Mouse (Mus musculus) adrenal gland, postnatal 25 days (tissue): ENCODE results near the gene Rabgap1l. TPM values are rescaled to one million over a fixed set of nuclear protein-coding genes. Genes with fewer than 3 reads are reported as not detected.

Source experiments
- DNase-seq: peaks from one replicate; pipeline ENCODE4 v3.0.0; 2021; ENCODE audit warnings: mixed read lengths
- total RNA-seq: library from RNA; stranded (reverse); gene quantifications from 2 replicates; pipeline ENCODE4 v1.2.3, GENCODE M21; 2021

Rabgap1l gene
- total RNA-seq, 1 experiment from 2014 or later = 30.0 TPM

- no peak for DNase-seq
Observed at GRCm38 (mm10) chr1:160594576-160594975, 198.4 kb downstream of the Rabgap1l start.

- no peak for DNase-seq
Observed at GRCm38 (mm10) chr1:160594066-160594465, 198.9 kb downstream of the Rabgap1l start.

GRCm38 (mm10) chr1:160588911-160589590, 204.0 kb downstream of the Rabgap1l start:
- no peak for DNase-seq

GRCm38 (mm10) chr1:160579309-160580233, 213.4 kb downstream of the Rabgap1l start:
- no peak for DNase-seq

- no peak for DNase-seq
Observed at GRCm38 (mm10) chr1:160576124-160576523, 216.9 kb downstream of the Rabgap1l start.

- no peak for DNase-seq
Observed at GRCm38 (mm10) chr1:160574039-160574438, 219.0 kb downstream of the Rabgap1l start.

- DNase-seq = no peak
Observed at GRCm38 (mm10) chr1:160566458-160566857, 226.6 kb downstream of the Rabgap1l start.

- no peak for DNase-seq
Observed at GRCm38 (mm10) chr1:160561381-160561780, 231.6 kb downstream of the Rabgap1l start.

- DNase-seq = no peak
Observed at GRCm38 (mm10) chr1:160550636-160551035, 242.4 kb downstream of the Rabgap1l start.

- DNase-seq = no peak
Observed at GRCm38 (mm10) chr1:160547934-160548876, 244.8 kb downstream of the Rabgap1l start.

- DNase-seq = no peak
Observed at GRCm38 (mm10) chr1:160535649-160536048, 257.4 kb downstream of the Rabgap1l start.

- no peak for DNase-seq
Observed at GRCm38 (mm10) chr1:160534571-160535335, 258.3 kb downstream of the Rabgap1l start.

GRCm38 (mm10) chr1:160533209-160533820, 259.7 kb downstream of the Rabgap1l start:
- DNase-seq = no peak

- peak; percentile 87 for DNase-seq
Observed at GRCm38 (mm10) chr1:160531402-160531801, 261.6 kb downstream of the Rabgap1l start.

GRCm38 (mm10) chr1:160521918-160522317, 271.1 kb downstream of the Rabgap1l start:
- no peak for DNase-seq

- DNase-seq = no peak
Observed at GRCm38 (mm10) chr1:160520665-160521064, 272.3 kb downstream of the Rabgap1l start.

- DNase-seq = no peak
Observed at GRCm38 (mm10) chr1:160519896-160520465, 273.0 kb downstream of the Rabgap1l start.

GRCm38 (mm10) chr1:160518552-160518951, 274.5 kb downstream of the Rabgap1l start:
- DNase-seq = no peak

GRCm38 (mm10) chr1:160507766-160508165, 285.2 kb downstream of the Rabgap1l start:
- no peak for DNase-seq

- DNase-seq = no peak
Observed at GRCm38 (mm10) chr1:160496906-160497577, 296.0 kb downstream of the Rabgap1l start.
